Mouse (Mus musculus): ENCODE results near the gene Klra7.

GRCm38 (mm10) chr6:130236635-130237034 lies 3.5 kb upstream of the Klra7 start:
- TF ChIP-seq EP300 (IDR thresholded peaks at IDR 0.05; ENCODE audit: low read depth) (no peak), CTCF (IDR thresholded peaks at IDR 0.05; ENCODE audit: low read depth) (no peak)

Data from liver, embryonic 14.5 days (tissue).